Mouse (Mus musculus) midbrain, postnatal 0 days (tissue): Measurements from ENCODE around the gene Lrmda. TPM values are rescaled to one million over a fixed set of nuclear protein-coding genes. Genes with fewer than 3 reads are reported as not detected.

Experiments
- ATAC-seq: fragments of 200-750 bp; cut with Nextera tagmentation; 2 replicates; pipeline ENCODE4 v1.8.0; 2017; ENCODE audit warnings: moderate number of reproducible peaks, mild to moderate bottlenecking, moderate TSS enrichment, moderate library complexity; ENCODE audit not compliant: low FRiP score
- DNase-seq: peaks from one replicate; pipeline ENCODE4 v3.0.0-alpha.2; 2015; ENCODE audit warnings: low spot score
- H3K27ac ChIP-seq: fragments of 300-500 bp; sonication (generic); 2 replicates; pipeline ENCODE4 v1.5.1; 2014; ENCODE audit warnings: low read depth, mild to moderate bottlenecking, low read length, mixed read lengths
- H3K27me3 ChIP-seq: fragments of 300-500 bp; sonication (generic); 2 replicates; pipeline ENCODE4 v1.6.1; 2014; ENCODE audit warnings: low read length, control low read depth, mixed read lengths; ENCODE audit not compliant: insufficient read depth
- H3K36me3 ChIP-seq: fragments of 300-500 bp; sonication (generic); 2 replicates; pipeline ENCODE4 v1.6.1; 2014; ENCODE audit warnings: low read length, control low read depth, mixed read lengths; ENCODE audit not compliant: insufficient read depth
- H3K4me1 ChIP-seq: fragments of 300-500 bp; sonication (generic); 2 replicates; pipeline ENCODE4 v1.6.1; 2014; ENCODE audit warnings: mild to moderate bottlenecking, control low read depth, antibody characterized with exemption, low read length, mixed read lengths; ENCODE audit not compliant: insufficient read depth
- H3K4me2 ChIP-seq: fragments of 300-500 bp; sonication (generic); 2 replicates; pipeline ENCODE4 v1.6.1; 2014; ENCODE audit warnings: low read depth, mild to moderate bottlenecking, low read length, mixed read lengths; ENCODE audit not compliant: poor library complexity, severe bottlenecking
- H3K4me3 ChIP-seq: fragments of 300-500 bp; sonication (generic); 2 replicates; pipeline ENCODE4 v1.5.1; 2014; ENCODE audit warnings: low read depth, mild to moderate bottlenecking, low read length, moderate library complexity
- H3K9ac ChIP-seq: fragments of 300-500 bp; sonication (generic); replicated peaks from 2 replicates; pipeline ENCODE4 v1.6.1; 2014; ENCODE audit warnings: mild to moderate bottlenecking, low read length, moderate library complexity, mixed read lengths; ENCODE audit not compliant: poor library complexity, severe bottlenecking
- H3K9me3 ChIP-seq: fragments of 300-500 bp; sonication (generic); 2 replicates; pipeline ENCODE4 v1.6.1; 2016; ENCODE audit warnings: low read length, control low read depth
- CTCF ChIP-seq: IDR thresholded peaks from 2 replicates; pipeline ENCODE4 v1.5.1; 2016; ENCODE audit warnings: antibody characterized with exemption, mild to moderate bottlenecking
- WGBS: fragments of 180-500 bp; shearing (Covaris S2); extraction: QIAGEN DNeasy Blood & Tissue Kit; methylation state at CpG from one replicate; pipeline ENCODE4 v1.1.7; 2014; 5-methylcytosine and 5-hydroxymethylcytosine counted together
- polyA plus RNA-seq: library from polyadenylated mRNA; unstranded; fragments of >200 nt; fragmentation: Nextera tagmentation; extraction: Ambion mirVana; gene quantifications from 2 replicates; pipeline ENCODE4 v1.2.1, GENCODE M21; 2015
- total RNA-seq: library from RNA; depleted of rRNA; stranded (reverse); fragments of >200 nt; gene quantifications from 2 replicates; pipeline ENCODE4 v1.2.3, GENCODE M21; 2014

Gene Lrmda
- total and polyA plus RNA-seq, 2 experiments from 2014 or later, result 0.35 TPM; not detected in 1

- DNase-seq (no peak), ATAC-seq (no peak)
- no peak; the same call in 1 of the 2 replicates for TF ChIP-seq CTCF
Observed at GRCm38 (mm10) chr14:22552358-22552757, 532.8 kb downstream of the Lrmda start.

DNA sequence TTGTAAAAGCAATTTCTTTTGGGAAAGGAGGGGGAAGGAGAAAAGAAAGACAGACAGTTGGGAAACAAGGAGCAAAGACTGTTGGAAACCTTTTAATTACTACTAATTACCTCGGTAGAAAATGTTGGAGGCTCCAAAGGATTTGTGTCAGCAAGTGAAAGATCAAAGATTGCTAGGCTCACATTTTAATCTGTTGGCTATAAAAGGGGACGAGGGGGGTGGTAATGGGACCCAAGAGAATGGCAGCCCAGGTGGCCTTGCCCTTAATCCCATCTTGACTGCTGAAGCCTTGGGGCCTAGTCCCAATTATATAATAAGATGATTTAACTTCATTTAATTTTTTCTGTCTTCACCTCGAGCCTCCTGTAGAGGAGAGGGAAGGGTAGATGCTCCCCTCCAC, 533.3 kb downstream of the Lrmda start:
- no peaks in the 10 kb centered on the region for H3K4me1 ChIP-seq
- no peaks in the 10 kb centered on the region for H3K36me3 ChIP-seq
- ATAC-seq, result no peak
- no peak for DNase-seq
- no peaks in the 10 kb centered on the region; the same call in 1 of the 2 replicates for H3K27me3 ChIP-seq
- no peak overlapping the region for H3K4me3 ChIP-seq
- H3K9ac ChIP-seq, result no peak overlapping the region
- H3K27ac ChIP-seq, result no peak overlapping the region
- TF ChIP-seq CTCF, result no peak
- WGBS, result 18% methylated on average over 3 of the region's 3 CpGs
- H3K4me2 ChIP-seq, result no peak overlapping the region
- no peaks in the 10 kb centered on the region for H3K9me3 ChIP-seq

More at GRCm38 (mm10) chr14:22552358-22552757, 532.8 kb downstream of the Lrmda start:
- Histone ChIP-seq H3K4me2 (no peak overlapping the region), H3K4me3 (no peak overlapping the region), H3K9me3 (no peaks in the 10 kb centered on the region), H3K9ac (no peak overlapping the region), H3K4me1 (no peaks in the 10 kb centered on the region), H3K27me3 (no peaks in the 10 kb centered on the region; the same call in 1 of the 2 replicates), H3K36me3 (no peaks in the 10 kb centered on the region), H3K27ac (no peak overlapping the region)
- WGBS, result 47% methylated on average over 4 of the region's 4 CpGs

DNA sequence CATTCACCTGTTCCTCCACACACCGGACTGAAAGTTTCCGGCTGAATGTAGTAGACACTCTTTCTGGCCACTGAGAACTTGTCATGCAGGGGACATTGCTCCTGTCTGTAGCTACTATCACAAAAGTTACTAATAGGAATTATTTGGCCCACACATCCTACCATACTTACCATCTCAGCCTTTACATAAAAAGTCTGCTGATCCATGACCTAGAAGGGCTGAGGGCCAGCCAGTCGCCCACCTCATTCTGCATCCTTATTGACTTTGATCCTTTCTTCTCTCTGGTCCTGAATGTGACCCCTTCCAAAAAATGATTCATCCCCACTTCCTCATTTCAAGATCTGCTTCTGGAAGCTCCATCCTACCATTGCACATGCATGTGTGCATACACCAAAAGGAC, 534.2 kb downstream of the Lrmda start:
- 91% methylated on average over 3 of the region's 3 CpGs for WGBS

GRCm38 (mm10) chr14:22572486-22572885, 553.0 kb downstream of the Lrmda start:
- WGBS, result 71% methylated on average over 5 of the region's 5 CpGs
- no peak overlapping the region for H3K27ac ChIP-seq
- H3K36me3 ChIP-seq, result no peaks in the 10 kb centered on the region
- no peak overlapping the region for H3K9ac ChIP-seq
- no peak overlapping the region for H3K4me3 ChIP-seq
- no peaks in the 10 kb centered on the region for H3K4me1 ChIP-seq
- H3K9me3 ChIP-seq, result no peaks in the 10 kb centered on the region
- DNase-seq (no peak), ATAC-seq (no peak)
- peaks cover 3% of the 10 kb centered on the region; the same call in 1 of the 2 replicates for H3K27me3 ChIP-seq
- H3K4me2 ChIP-seq, result no peak overlapping the region
- TF ChIP-seq CTCF, result no peak

More for the DNA sequence above, 534.2 kb downstream of the Lrmda start:
- H3K4me2 ChIP-seq, result no peak overlapping the region
- H3K4me3 ChIP-seq, result no peak overlapping the region
- H3K27me3 ChIP-seq, result no peaks in the 10 kb centered on the region; the same call in 1 of the 2 replicates
- no peak overlapping the region for H3K9ac ChIP-seq
- H3K27ac ChIP-seq, result no peak overlapping the region
- no peak for TF ChIP-seq CTCF
- ATAC-seq (no peak), DNase-seq (no peak)
- H3K4me1 ChIP-seq, result no peaks in the 10 kb centered on the region
- no peaks in the 10 kb centered on the region for H3K9me3 ChIP-seq
- no peaks in the 10 kb centered on the region for H3K36me3 ChIP-seq

GRCm38 (mm10) chr14:22573585-22573984, 554.1 kb downstream of the Lrmda start:
- ATAC-seq, result no peak
- no peak for DNase-seq
- 79% methylated on average over 7 of the region's 7 CpGs for whole genome bisulfite sequencing
- H3K4me3 ChIP-seq, result no peak overlapping the region
- no peak overlapping the region for H3K27ac ChIP-seq
- H3K9me3 ChIP-seq, result no peaks in the 10 kb centered on the region
- no peak overlapping the region for H3K4me2 ChIP-seq
- peaks cover 3% of the 10 kb centered on the region; the same call in 1 of the 2 replicates for H3K27me3 ChIP-seq
- H3K9ac ChIP-seq, result no peak overlapping the region
- no peaks in the 10 kb centered on the region for H3K36me3 ChIP-seq
- no peak for TF ChIP-seq CTCF
- no peaks in the 10 kb centered on the region for H3K4me1 ChIP-seq

- no peak overlapping the region for H3K27ac ChIP-seq
- no peak for ATAC-seq
- no peaks in the 10 kb centered on the region for H3K4me1 ChIP-seq
- H3K4me2 ChIP-seq, result no peak overlapping the region
- DNase-seq, result no peak
- H3K9ac ChIP-seq, result no peak overlapping the region
- no peak for TF ChIP-seq CTCF
- no peak overlapping the region for H3K4me3 ChIP-seq
- H3K9me3 ChIP-seq, result no peaks in the 10 kb centered on the region
- peaks cover 4% of the 10 kb centered on the region; the same call in 1 of the 2 replicates for H3K27me3 ChIP-seq
- WGBS, result 83% methylated on average over 4 of the region's 4 CpGs
- no peaks in the 10 kb centered on the region for H3K36me3 ChIP-seq
Observed at GRCm38 (mm10) chr14:22574006-22574405, 554.5 kb downstream of the Lrmda start.
